Mouse (Mus musculus) liver, embryonic 11.5 days (tissue): ENCODE results near the gene Map2k7. TPM values are rescaled to one million over a fixed set of nuclear protein-coding genes. Genes with fewer than 3 reads are reported as not detected.

ENCODE experiments used
- ATAC-seq: fragments of 200-750 bp; cut with Nextera tagmentation; replicated peaks from 2 replicates; pipeline ENCODE4 v1.8.0; 2017; ENCODE audit warnings: moderate number of reproducible peaks, mild to moderate bottlenecking, moderate TSS enrichment, moderate library complexity; ENCODE audit not compliant: low FRiP score
- DNase-seq: peaks from one replicate; pipeline ENCODE4 v3.0.0-alpha.2; 2017; ENCODE audit warnings: low spot score
- H3K27ac ChIP-seq: fragments of 300-500 bp; sonication (generic); 2 replicates; pipeline ENCODE4 v1.5.1; 2014; ENCODE audit warnings: mild to moderate bottlenecking, low read depth, low read length, control low read depth
- H3K27me3 ChIP-seq: fragments of 300-500 bp; sonication (generic); replicated peaks from 2 replicates; pipeline ENCODE4 v1.6.1; 2014; ENCODE audit warnings: low read length, mixed read lengths; ENCODE audit not compliant: control insufficient read depth, insufficient read depth
- H3K36me3 ChIP-seq: fragments of 300-500 bp; sonication (generic); 2 replicates; pipeline ENCODE4 v1.6.1; 2014; ENCODE audit warnings: mild to moderate bottlenecking, low read length, moderate library complexity, mixed read lengths; ENCODE audit not compliant: control insufficient read depth, insufficient read depth
- H3K4me1 ChIP-seq: fragments of 300-500 bp; sonication (generic); replicated peaks from 2 replicates; pipeline ENCODE4 v1.6.1; 2014; ENCODE audit warnings: low read length, mixed read lengths; ENCODE audit not compliant: control insufficient read depth, insufficient read depth
- H3K4me2 ChIP-seq: fragments of 300-500 bp; sonication (generic); 2 replicates; pipeline ENCODE4 v1.6.1; 2014; ENCODE audit warnings: mild to moderate bottlenecking, control low read depth, moderate library complexity
- H3K4me3 ChIP-seq: fragments of 300-500 bp; sonication (generic); 2 replicates; pipeline ENCODE4 v1.5.1; 2014; ENCODE audit warnings: low read depth, low read length, control low read depth
- H3K9ac ChIP-seq: fragments of 300-500 bp; sonication (generic); 2 replicates; pipeline ENCODE4 v1.6.1; 2014; ENCODE audit warnings: low read depth, low read length, control low read depth
- H3K9me3 ChIP-seq: fragments of 300-500 bp; sonication (generic); 2 replicates; pipeline ENCODE4 v1.6.1; 2016; ENCODE audit warnings: low read length, inconsistent platforms, mixed read lengths; ENCODE audit not compliant: control insufficient read depth
- WGBS: fragments of 180-500 bp; shearing (Covaris S2); extraction: QIAGEN DNeasy Blood & Tissue Kit; methylation state at CpG from one replicate; pipeline ENCODE4 v1.1.7; 2014; 5-methylcytosine and 5-hydroxymethylcytosine counted together
- polyA plus RNA-seq: library from polyadenylated mRNA; unstranded; fragments of >200 nt; fragmentation: Nextera tagmentation; extraction: Ambion mirVana; gene quantifications from 2 replicates; pipeline ENCODE4 v1.2.1, GENCODE M21; 2014

Gene Map2k7
- polyA plus RNA-seq, result 11.8 and 13.9 TPM in 2 replicates

GRCm38 (mm10) chr8:4238434-4239192, at the start of gene Map2k7, which contains the start of gene Gm49320:
Gene Map2k7, plus strand, starts transcription at chr8:4238740.
Gene Gm49320, plus strand, starts transcription at chr8:4238865.
- peak; percentile 100 for DNase-seq
- peak within 1 kb of the TSS; percentile 90 for H3K9ac ChIP-seq
- H3K4me2 ChIP-seq, result peak within 1 kb of the TSS; percentile 80
- peak within 1 kb of the TSS; percentile 69 for H3K4me3 ChIP-seq
- peak within 1 kb of the TSS; percentile 95 for H3K27ac ChIP-seq
- H3K4me1 ChIP-seq, result peaks cover 15% of the 10 kb centered on the region
- no peaks in the 10 kb centered on the region for H3K27me3 ChIP-seq
- ATAC-seq, result peak; percentile 92
- under 1% methylated on average over 70 of the region's 71 CpGs for WGBS
- H3K36me3 ChIP-seq, result peaks cover 6% of the 10 kb centered on the region
- no peaks in the 10 kb centered on the region for H3K9me3 ChIP-seq

- WGBS, result 16% methylated on average over 3 of the region's 3 CpGs
Observed at GRCm38 (mm10) chr8:4189031-4189722, 49.4 kb upstream of the Map2k7 start.

GRCm38 (mm10) chr8:4192305-4192704, 46.2 kb upstream of the Map2k7 start:
- no peak for ATAC-seq
- Histone ChIP-seq H3K27me3 (no peaks in the 10 kb centered on the region), H3K4me1 (peaks cover 3% of the 10 kb centered on the region), H3K9me3 (no peaks in the 10 kb centered on the region), H3K4me2 (no peak overlapping the region), H3K4me3 (no peak overlapping the region), H3K36me3 (peaks cover 2% of the 10 kb centered on the region; the same call in 1 of the 2 replicates), H3K9ac (no peak overlapping the region), H3K27ac (no peak overlapping the region)
- DNase-seq, result no peak
- 68% methylated on average over 5 of the region's 5 CpGs for WGBS

More at GRCm38 (mm10) chr8:4189031-4189722, 49.4 kb upstream of the Map2k7 start:
- H3K27me3 ChIP-seq, result no peaks in the 10 kb centered on the region
- H3K9ac ChIP-seq, result peak overlapping the region; percentile 39
- DNase-seq (no peak), ATAC-seq (peak; percentile 98)
- H3K4me2 ChIP-seq, result peak overlapping the region; percentile 49
- no peak overlapping the region for H3K4me3 ChIP-seq
- peaks cover 3% of the 10 kb centered on the region for H3K4me1 ChIP-seq
- no peaks in the 10 kb centered on the region for H3K9me3 ChIP-seq
- peaks cover 2% of the 10 kb centered on the region for H3K36me3 ChIP-seq
- peak overlapping the region; percentile 66 for H3K27ac ChIP-seq

GRCm38 (mm10) chr8:4192807-4193587, 45.5 kb upstream of the Map2k7 start:
- peak; percentile 75 for DNase-seq
- H3K4me3 ChIP-seq, result no peak overlapping the region
- WGBS, result 11% methylated on average over 18 of the region's 18 CpGs
- ATAC-seq, result peak; percentile 63
- H3K9ac ChIP-seq, result no peak overlapping the region
- H3K27me3 ChIP-seq, result no peaks in the 10 kb centered on the region
- no peaks in the 10 kb centered on the region for H3K9me3 ChIP-seq
- H3K27ac ChIP-seq, result no peak overlapping the region
- peaks cover 3% of the 10 kb centered on the region for H3K4me1 ChIP-seq
- H3K4me2 ChIP-seq, result peak overlapping the region; percentile 36
- no peaks in the 10 kb centered on the region for H3K36me3 ChIP-seq

- Histone ChIP-seq H3K9ac (no peak overlapping the region), H3K4me2 (peak overlapping the region; percentile 36), H3K27me3 (no peaks in the 10 kb centered on the region), H3K36me3 (no peaks in the 10 kb centered on the region), H3K27ac (no peak overlapping the region), H3K4me1 (peaks cover 3% of the 10 kb centered on the region), H3K4me3 (no peak overlapping the region), H3K9me3 (no peaks in the 10 kb centered on the region)
- DNase-seq (no peak), ATAC-seq (no peak)
- 50% methylated on average over 7 of the region's 7 CpGs for WGBS
Observed at GRCm38 (mm10) chr8:4193588-4193894, 45.0 kb upstream of the Map2k7 start.

- DNase-seq, result no peak
- Histone ChIP-seq H3K9me3 (no peaks in the 10 kb centered on the region), H3K9ac (no peak overlapping the region), H3K4me1 (peaks cover under 1% of the 10 kb centered on the region; the same call in 1 of the 2 replicates), H3K4me3 (no peak overlapping the region), H3K36me3 (no peaks in the 10 kb centered on the region), H3K4me2 (no peak overlapping the region), H3K27me3 (peaks cover 24% of the 10 kb centered on the region), H3K27ac (no peak overlapping the region)
- no peak for ATAC-seq
- WGBS, result 48% methylated on average over 2 of the region's 2 CpGs
Observed at GRCm38 (mm10) chr8:4201321-4201720, 37.2 kb upstream of the Map2k7 start.

GRCm38 (mm10) chr8:4205246-4206123, 33.1 kb upstream of the Map2k7 start:
- H3K27ac ChIP-seq, result no peak overlapping the region
- peak overlapping the region; percentile 30 for H3K4me2 ChIP-seq
- 0 out of 2 replicates have a peak overlapping the region, but pooled peaks have one; percentile 0 for H3K4me3 ChIP-seq
- H3K36me3 ChIP-seq, result no peaks in the 10 kb centered on the region
- no peak overlapping the region for H3K9ac ChIP-seq
- peaks cover 32% of the 10 kb centered on the region for H3K27me3 ChIP-seq
- H3K4me1 ChIP-seq, result peaks cover 3% of the 10 kb centered on the region; the same call in 1 of the 2 replicates
- DNase-seq (peak; percentile 51), ATAC-seq (peak; percentile 5; the same call in 1 of the 2 replicates)
- H3K9me3 ChIP-seq, result no peaks in the 10 kb centered on the region
- WGBS, result 14% methylated on average over 38 of the region's 38 CpGs
